Mouse (Mus musculus) CD4-positive helper T cell, adult 2 months (primary cell): ENCODE data around the gene D430042O09Rik.

ENCODE experiments used
- DNase-seq: peaks from one replicate; pipeline ENCODE4 v3.0.0-alpha.2; 2012; ENCODE audit warnings: low read depth, missing footprints, low spot score

Gene D430042O09Rik

GRCm38 (mm10) chr7:125707593-125708022, at the start of gene D430042O09Rik, which contains the start of gene Gtf3c1:
Gene D430042O09Rik (plus strand): TSS chr7:125707888.
Gene Gtf3c1 (minus strand): TSS chr7:125707780.
- DNase-seq, result peak; percentile 99

DNA sequence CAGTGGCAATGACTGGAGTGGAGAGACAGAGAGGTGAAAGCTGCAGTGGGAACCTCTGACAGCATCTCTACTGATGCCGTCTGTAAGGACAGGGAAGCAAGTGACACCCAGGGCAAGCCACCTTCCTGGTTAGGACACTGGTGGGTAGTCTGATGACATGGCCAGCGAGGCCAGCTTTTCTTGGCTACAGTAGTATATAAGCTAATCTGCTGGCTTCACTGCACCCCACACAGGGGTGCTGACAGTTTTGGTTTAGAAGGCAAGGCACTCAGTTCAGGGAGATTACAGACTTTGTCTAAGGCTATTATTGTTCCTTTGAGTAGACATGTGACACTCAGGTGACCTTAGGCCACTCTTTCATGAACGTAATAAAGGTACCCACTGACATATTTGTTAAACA, 44.0 kb upstream of the D430042O09Rik start:
- DNase-seq, result no peak

GRCm38 (mm10) chr7:125670865-125671264, 36.8 kb upstream of the D430042O09Rik start:
- DNase-seq, result no peak

GRCm38 (mm10) chr7:125671396-125671795, 36.3 kb upstream of the D430042O09Rik start:
- no peak for DNase-seq

GRCm38 (mm10) chr7:125674916-125675315, 32.8 kb upstream of the D430042O09Rik start:
- DNase-seq, result peak; percentile 53

GRCm38 (mm10) chr7:125678756-125679155, 28.9 kb upstream of the D430042O09Rik start:
- DNase-seq, result no peak

DNA sequence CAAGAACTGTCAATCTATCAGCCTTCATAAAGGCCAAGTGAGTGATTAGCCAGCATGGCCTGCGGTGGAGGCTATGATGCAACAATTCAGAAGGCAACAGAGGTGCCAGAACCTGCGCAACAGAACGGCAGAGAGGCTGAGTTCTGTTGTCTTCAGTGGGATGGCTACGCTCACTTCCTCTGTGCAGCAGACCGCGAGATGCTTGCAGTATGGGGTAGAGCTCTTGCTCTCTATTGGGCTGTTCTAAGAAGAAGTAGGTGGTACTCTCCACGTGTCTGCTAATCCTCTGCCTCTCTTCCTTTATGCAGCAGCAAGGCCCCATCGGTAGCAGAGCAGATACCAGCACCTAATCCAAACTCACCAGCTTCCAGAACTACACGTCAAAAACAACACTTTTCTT, 27.8 kb upstream of the D430042O09Rik start:
- no peak for DNase-seq

DNA sequence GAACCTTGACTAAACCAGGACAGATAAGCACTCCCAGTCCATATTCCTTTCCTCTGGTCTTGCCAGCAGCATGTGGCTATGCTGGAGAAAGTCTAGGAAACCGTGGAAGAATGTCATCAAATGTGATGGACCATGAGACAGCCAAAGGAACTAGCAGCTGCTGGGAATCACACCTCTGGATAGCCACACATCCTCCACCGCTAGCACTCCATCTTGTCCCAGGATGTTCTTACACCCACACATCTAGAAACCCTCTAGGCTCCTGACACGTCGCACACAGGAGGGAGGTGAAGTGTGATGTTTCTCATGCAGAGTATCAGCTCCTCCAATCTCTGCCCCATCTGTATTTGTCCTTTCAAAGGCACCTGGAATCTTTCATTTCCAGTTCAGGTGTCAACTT, 17.2 kb upstream of the D430042O09Rik start:
- DNase-seq, result no peak

DNA sequence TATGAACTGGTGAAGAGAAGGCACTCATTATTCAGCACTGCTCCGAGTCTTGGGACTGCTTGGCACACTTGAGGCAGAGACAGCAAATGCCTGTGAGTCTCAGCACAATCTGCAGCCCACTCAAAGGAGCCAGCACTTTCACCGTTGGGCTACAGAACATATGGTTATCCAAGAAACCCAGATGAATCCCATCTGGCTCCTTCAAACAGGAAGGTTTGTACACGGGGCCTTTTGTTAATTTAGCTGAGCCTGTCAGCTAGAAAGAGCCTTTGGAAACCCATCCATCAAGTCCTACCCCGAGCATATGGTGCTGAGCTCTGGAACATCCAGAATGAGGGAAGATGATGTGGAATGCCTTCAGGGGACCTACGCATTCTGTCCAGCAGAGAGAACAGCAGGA, 13.6 kb upstream of the D430042O09Rik start:
- DNase-seq, result no peak

DNA sequence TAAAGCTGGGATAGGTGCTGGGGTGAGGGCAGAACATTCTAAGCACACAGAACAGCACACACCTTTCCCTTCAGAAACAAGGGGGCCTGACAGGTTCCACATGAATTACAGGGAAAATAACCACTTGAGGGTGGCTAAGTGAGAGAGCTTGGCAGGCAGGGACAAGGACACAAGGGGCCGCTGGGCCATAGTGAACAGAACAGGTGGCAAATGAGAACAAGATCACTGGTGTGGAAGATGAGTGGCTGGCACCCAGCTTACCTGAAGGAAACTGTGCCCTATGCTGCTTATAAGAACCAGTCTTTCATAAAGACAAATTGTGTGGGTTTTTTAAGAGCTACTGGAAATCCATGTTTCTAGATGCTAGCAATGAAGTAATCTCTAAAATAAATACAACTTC, 4.9 kb upstream of the D430042O09Rik start:
- no peak for DNase-seq

DNA sequence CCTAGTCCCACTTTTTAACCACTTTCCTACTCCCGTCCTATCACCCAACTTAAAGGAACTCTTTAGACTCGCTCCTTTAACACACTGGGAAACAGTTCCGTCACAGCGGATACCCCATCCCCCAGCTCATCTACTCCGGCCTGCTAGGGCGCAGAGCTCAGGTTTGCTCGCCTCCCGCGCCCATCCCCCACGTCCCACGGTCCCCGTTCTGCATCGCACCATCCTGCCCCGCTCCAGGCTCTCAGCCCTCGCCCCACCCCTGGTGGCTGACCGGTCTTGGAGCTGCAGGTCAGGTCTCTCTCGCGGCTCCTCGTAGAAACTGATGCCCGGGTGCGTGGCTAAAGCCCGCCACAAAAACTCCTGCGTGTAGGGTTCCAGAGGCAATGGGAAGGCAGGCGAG, 502 bp upstream of the D430042O09Rik start:
- DNase-seq, result no peak

GRCm38 (mm10) chr7:125708100-125708499, 412 bp downstream of the D430042O09Rik start:
- DNase-seq, result no peak

DNA sequence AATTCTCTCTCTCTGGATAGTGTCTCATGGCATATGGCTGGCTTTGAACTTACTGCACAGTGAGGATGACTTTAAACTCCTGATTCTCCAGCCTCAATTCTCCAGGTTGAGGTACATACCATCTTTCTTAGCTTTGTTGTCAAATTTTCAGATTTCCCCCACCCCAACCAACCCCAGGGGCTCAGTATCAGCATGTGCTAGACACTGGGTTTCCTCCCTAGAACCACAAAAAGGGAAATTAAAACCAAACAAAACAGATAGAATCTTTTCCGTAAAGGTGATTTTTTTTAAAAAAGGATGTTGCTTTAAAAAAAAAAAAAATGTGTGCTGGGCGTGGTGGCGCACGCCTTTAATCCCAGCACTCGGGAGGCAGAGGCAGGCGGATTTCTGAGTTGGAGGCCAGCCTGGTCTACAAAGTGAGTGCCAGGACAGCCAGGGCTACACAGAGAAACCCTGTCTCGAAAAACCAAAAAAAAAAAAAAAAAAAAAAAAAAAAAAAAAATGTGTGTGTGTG, 5.9 kb downstream of the D430042O09Rik start:
- peak; percentile 68 for DNase-seq

DNA sequence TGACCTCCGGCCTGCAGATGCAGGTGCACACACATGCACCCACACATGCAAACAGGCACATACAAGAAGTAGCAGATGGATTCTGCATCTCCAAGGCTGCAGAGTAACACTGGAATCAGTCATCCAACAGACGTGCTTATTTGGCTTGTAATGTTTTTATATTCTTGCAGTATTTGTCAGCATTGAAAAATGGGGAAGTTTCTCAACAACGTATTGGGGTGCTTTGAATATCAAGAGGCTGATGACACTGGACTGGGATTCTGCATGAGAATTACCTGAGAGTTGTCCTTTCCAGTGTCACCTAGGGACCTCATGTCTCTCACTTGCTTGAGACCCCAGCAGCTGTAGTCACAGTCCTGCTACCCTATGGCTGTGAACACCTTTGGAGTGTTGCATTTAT, 7.1 kb downstream of the D430042O09Rik start:
- no peak for DNase-seq

DNA sequence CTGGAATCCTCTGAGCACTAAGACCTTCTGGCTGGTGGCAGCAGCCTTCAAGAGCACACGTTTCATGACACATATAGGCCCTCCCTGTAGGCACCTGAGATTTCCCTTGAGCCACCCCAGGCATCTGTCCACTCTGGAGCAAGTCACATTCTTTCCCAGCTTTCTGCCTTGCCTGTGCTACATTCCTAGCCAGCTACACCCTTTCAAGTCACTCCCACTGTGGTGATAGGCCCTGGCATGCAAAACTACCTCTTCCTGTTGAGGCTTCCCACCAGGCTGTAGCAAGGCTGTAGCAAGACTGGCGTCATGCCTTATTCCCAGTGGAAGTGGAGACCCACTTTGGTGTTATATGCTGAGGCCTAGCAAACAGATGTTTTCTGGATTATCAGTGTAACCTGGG, 9.0 kb downstream of the D430042O09Rik start:
- no peak for DNase-seq

DNA sequence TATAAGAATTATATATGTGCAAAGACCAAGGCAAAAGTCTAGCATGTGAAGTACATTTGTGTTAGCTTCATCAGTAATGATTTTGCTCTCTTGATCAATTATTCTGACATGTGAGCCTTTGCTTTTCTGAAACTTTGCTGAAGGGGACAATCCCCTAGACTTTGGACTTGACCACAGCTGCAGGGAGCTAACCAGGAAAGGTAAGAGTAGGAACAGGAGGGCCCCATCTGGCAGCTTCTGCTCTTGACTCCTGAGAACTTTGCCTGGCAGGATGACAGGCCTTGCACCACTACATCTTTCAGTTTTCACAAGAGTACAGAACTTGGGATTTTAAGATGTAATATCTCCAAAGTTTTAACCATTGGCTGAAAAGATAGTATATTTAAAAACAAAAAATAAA, 9.9 kb downstream of the D430042O09Rik start:
- DNase-seq, result no peak

DNA sequence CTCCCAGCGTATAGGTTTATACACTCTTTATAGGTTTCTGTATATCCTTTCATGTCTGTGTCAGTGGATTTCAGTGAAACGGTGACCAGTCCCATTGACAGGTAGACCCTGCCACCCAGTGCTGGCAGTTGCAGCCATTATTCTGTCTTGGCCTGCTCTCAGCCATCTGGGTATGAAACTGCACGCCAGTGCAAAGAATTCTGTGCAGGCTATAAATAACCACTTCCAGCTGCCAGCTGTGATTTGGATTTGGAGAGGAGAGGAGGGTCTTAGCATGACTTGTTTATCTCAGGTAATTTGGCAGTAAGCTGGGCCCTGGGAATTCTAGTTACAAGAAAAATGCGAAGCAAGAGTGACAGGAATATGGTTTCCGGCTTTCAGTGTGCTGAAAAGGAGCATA, 12.7 kb downstream of the D430042O09Rik start:
- DNase-seq, result no peak

- DNase-seq, result no peak
Observed at GRCm38 (mm10) chr7:125721033-125721432, 13.3 kb downstream of the D430042O09Rik start.

DNA sequence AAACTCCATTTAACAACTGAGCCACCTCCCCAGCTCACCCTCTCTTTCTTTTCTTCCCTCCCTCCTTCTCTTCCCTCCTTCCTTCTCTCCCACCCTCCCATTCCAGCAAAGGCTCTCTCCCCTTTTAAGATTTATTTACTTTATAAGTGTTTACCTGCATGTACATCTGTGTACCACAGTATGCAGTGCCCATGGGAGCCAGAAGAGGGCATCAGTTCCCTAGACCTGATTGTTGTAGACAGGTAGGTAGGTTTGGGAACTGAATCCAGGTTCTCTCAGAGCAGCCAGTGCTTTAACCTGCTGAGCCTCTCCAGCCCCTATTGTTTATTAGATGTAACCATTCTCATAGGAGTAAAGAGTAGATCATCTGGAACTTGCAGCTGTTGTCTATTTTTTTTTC, 14.4 kb downstream of the D430042O09Rik start:
- no peak for DNase-seq

DNA sequence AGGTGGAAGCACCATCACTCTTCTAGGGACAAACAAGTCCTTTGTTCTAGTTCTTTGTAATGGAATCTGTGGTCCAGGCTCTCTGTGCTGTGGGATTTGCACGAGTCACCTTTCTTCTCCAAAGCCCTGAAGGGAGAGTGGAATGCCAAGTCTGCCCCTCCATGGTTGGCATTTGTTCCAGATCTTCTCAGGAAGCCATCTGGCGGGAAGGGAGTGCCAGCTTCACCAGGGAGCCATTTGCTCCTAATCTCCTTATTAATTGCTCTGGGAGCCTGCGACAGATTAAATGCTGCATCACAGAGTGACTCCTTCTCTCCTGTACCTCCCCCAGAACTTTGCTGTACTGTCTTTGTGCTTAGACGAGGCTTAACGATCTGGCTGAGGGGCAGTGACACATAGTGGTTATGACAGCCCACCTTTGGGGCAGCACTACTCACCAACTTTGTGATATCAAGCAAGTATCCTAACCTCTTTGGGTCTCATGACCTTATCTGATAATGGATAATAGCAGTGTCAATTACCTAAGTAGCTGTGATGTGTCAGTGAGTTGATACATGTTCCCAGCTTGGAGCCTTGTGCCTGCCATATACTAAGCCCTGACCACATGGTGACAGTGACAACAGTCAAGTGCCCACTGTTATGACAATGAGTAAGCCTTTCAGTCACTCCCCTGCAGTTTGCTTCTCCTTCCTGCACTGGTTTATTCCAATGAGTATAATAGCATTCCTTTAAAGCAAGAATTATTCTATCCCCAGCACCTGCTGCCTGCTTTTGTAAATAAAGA, 15.7 kb downstream of the D430042O09Rik start:
- no peak for DNase-seq

- no peak for DNase-seq
Observed at GRCm38 (mm10) chr7:125731679-125732078, 24.0 kb downstream of the D430042O09Rik start.

DNA sequence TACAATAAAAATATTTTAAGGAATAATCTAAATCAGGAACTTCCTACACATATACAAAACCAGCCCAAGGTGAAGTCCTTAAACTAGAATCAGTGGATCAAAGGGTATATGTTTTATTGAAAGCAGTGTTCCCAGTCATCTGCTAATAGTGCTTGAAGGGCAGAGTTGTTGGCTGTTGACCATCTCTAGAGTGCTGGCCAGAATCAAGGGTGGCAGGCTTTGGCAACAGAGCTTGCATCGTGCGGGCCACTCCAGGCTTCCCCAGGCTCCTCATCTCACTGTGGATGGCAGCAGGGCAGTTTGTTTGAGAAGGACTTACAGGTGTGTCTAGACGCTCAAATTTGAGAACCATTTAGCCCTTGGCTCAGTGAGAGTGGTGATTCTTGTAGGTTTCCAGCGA, 26.1 kb downstream of the D430042O09Rik start:
- DNase-seq, result no peak

DNA sequence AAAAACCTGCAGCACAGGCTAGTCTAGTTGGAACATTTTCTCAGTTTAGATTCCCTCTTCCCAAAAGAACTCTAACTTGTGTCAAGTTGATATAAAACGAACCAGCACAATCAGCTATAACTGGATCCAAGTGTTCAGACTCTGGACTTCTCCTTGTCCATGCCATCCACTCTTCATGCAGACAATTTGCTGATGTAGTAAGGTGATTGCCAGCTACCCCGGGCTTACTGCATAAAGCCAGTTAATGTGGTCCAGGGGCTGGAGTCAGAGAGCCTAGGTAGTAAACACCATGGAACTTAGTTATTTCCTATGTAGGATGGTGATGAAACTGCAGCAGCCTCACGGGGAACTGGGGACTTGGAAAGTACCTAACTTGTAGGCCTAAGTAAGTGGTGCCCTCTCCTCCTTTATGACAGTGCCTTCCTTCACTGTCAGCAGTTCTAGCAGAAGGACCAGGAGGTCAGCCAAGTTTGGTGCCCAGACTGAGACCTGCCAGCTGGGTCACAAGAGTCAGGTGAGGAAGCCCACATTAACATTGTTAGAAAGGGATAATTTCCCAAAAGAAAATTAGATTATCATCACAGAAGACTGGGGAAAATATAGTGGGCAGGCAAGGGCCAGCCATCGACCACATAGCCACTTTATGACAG, 28.8 kb downstream of the D430042O09Rik start:
- no peak for DNase-seq
